Mouse (Mus musculus) spleen, adult 2 months (tissue): ENCODE results near the gene Catsperd.

ENCODE experiments used
- CTCF ChIP-seq: fragments of 200-500 bp; IDR thresholded peaks from 2 replicates; pipeline ENCODE4 v1.5.1; 2011; ENCODE audit warnings: mild to moderate bottlenecking, inconsistent platforms; ENCODE audit not compliant: insufficient read depth, insufficient read length, insufficient replicate concordance; ENCODE audit errors: extremely low read depth
- POLR2A ChIP-seq: fragments of 200-500 bp; IDR thresholded peaks from 2 replicates; pipeline ENCODE4 v1.6.1; 2011; ENCODE audit warnings: low read depth, low read length, inconsistent platforms

DNA sequence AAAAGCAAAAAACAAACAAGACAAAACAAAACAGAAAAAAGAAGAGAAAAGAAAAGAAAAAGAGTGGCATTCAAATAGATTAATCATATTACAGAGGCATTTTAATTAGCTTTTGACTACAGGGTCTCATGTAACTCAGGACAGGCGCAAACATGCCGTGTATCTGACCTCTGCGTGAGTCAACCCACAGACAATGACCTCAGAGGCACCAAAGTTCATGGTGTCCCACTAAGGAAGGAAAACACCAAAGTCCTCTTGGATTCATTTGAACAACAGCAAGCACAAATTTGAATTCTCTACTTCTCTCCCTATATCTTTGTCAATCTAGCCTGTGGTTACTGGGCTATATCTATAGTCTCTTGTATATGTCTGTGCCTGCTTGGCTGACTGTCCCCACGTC, 15.3 kb downstream of the Catsperd start:
- TF ChIP-seq POLR2A = no peak
- no peak for TF ChIP-seq CTCF
